Mouse (Mus musculus): Measurements from ENCODE around the gene Fcho1. TPM values are rescaled to one million over a fixed set of nuclear protein-coding genes. Genes with fewer than 3 reads are reported as not detected.
"Not testable (repeated sequence)": the region's sequence is repeated elsewhere in the genome, so short reads cannot be mapped to it uniquely, and the experiment has no call there.

The Fcho1 gene
- 21.9 and 45.1 TPM in 2 replicates for total RNA-seq (2012; rRNA removed)

GRCm38 (mm10) chr8:71725122-71725924, at the start of gene Fcho1:
TSS of gene Fcho1 (minus strand) at chr8:71725716.
- no peaks in the 10 kb centered on the region for H3K36me3 ChIP-seq (ENCODE audit: control insufficient read depth, insufficient read depth, low read length, poor library complexity, severe bottlenecking)
- H3K27ac ChIP-seq (ENCODE audit: insufficient read depth, low read depth, low read length, poor library complexity, severe bottlenecking) = no peak within 1 kb of the TSS
- H3K4me1 ChIP-seq (ENCODE audit: control insufficient read depth in 2 of 2, insufficient read depth in 2 of 2, low read length in 2 of 2, poor library complexity in 1 of 2) = peaks cover 6 to 20% of the 10 kb centered on the region in 2 experiments

DNA sequence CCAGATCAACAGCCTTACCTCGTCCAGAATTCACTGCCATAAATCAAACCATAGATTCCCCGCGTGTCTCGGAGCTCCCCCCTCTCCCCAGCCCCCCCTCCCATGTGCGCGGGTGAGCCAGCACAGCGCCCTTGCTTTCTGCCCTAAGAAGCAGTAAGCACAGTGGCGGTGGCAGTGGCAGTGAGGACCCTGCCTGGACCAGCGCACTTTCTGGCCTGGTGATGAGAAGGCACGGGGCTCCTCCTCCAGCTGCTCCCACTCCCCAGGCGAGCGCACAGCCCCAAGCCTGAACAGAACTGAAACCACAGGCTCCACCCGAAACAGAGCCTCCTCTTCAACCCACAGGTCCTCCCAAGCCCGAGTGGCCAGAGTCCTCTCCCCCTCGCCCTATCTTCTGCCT, 45.8 kb upstream of the Fcho1 start:
- Histone ChIP-seq H3K9ac (ENCODE audit: insufficient read depth, low read depth, low read length, poor library complexity, severe bottlenecking) (no peak overlapping the region), H3K27ac (ENCODE audit: insufficient read depth, low read depth, low read length, poor library complexity, severe bottlenecking) (no peak overlapping the region), H3K4me1 (ENCODE audit: control insufficient read depth in 2 of 2, insufficient read depth in 2 of 2, low read length in 2 of 2, poor library complexity in 1 of 2) (no peaks in the 10 kb centered on the region), H3K4me3 (ENCODE audit: insufficient read depth in 1 of 2, low read depth in 1 of 2, low read length in 2 of 2, poor library complexity in 1 of 2, severe bottlenecking in 1 of 2) (no peak overlapping the region), H3K9me3 (ENCODE audit: control insufficient read depth, insufficient read depth, low read depth, low read length) (peaks cover 2% of the 10 kb centered on the region; the same call in 1 of the 2 replicates), H3K36me3 (ENCODE audit: control insufficient read depth, insufficient read depth, low read length, poor library complexity, severe bottlenecking) (no peaks in the 10 kb centered on the region)
- no peak for DNase-seq (ENCODE audit: low read depth, low spot score)
- TF ChIP-seq MAFK (IDR thresholded peaks at IDR 0.05; ENCODE audit: insufficient read depth, low read depth, low read length) (no peak), ZNF384 (IDR thresholded peaks at IDR 0.05; ENCODE audit: low read depth, low read length) (no peak), ZC3H11A (IDR thresholded peaks at IDR 0.05; ENCODE audit: borderline replicate concordance, low read depth, low read length) (no peak), HCFC1 (IDR thresholded peaks at IDR 0.05; ENCODE audit: borderline replicate concordance, insufficient read depth, low read length) (no peak), CHD2 (IDR thresholded peaks at IDR 0.05; ENCODE audit: low read depth, low read length) (no peak)
- in situ Hi-C loops (cut with MboI; ENCODE audit: low sequenced_read_pairs in 2 of 2, unreplicated experiment in 2 of 2) = loop anchor here in 1 of 2 experiments (25.0 kb wide), 1 partner anchor 91 kb away; no protein-coding TSS in a partner anchor

More at GRCm38 (mm10) chr8:71725122-71725924, at the start of gene Fcho1:
- DNase-seq (ENCODE audit: low read depth, low spot score) = peak; percentile 81
- H3K9ac ChIP-seq (ENCODE audit: insufficient read depth, low read depth, low read length, poor library complexity, severe bottlenecking) = peak within 1 kb of the TSS; percentile 84
- in situ Hi-C loops (cut with MboI; ENCODE audit: low sequenced_read_pairs in 2 of 2, unreplicated experiment in 2 of 2) = no loop called here
- TF ChIP-seq HCFC1 (IDR thresholded peaks at IDR 0.05; ENCODE audit: borderline replicate concordance, insufficient read depth, low read length) (peak; percentile 17; the same call in 1 of the 2 replicates), CHD2 (IDR thresholded peaks at IDR 0.05; ENCODE audit: low read depth, low read length) (no peak; the same call in 1 of the 2 replicates)
- H3K4me3 ChIP-seq (ENCODE audit: insufficient read depth in 1 of 2, low read depth in 1 of 2, low read length in 2 of 2, poor library complexity in 1 of 2, severe bottlenecking in 1 of 2) = peak within 1 kb of the TSS; percentile 76 to 98
- H3K9me3 ChIP-seq (ENCODE audit: control insufficient read depth, insufficient read depth, low read depth, low read length) = no peaks in the 10 kb centered on the region

DNA sequence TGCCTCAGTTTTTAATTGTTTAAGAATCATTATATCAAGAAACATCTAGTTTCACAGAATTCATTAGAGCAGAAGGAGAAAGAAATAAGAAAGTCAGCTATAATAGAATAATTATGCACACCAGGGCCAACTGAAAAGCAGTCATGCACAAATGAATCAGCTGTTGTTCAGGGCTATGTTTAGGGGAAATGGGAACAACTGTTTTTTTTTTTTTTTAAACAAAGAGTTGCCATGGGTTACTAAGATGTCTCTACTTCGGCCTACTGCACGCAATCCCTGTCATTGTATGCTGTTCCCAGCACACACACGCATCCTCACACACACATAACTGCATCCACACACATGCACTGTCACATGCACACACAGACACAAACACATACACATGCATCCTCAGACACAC, 33.3 kb upstream of the Fcho1 start:
- in situ Hi-C loops (cut with MboI; ENCODE audit: low sequenced_read_pairs in 2 of 2, unreplicated experiment in 2 of 2) = loop anchor here in 1 of 2 experiments (25.0 kb wide), 1 partner anchor 103 kb away; no protein-coding TSS in a partner anchor
- H3K4me3 ChIP-seq (ENCODE audit: insufficient read depth in 1 of 2, low read depth in 1 of 2, low read length in 2 of 2, poor library complexity in 1 of 2, severe bottlenecking in 1 of 2) = no peak overlapping the region
- H3K9ac ChIP-seq (ENCODE audit: insufficient read depth, low read depth, low read length, poor library complexity, severe bottlenecking) = no peak overlapping the region
- no peaks in the 10 kb centered on the region for H3K9me3 ChIP-seq (ENCODE audit: control insufficient read depth, insufficient read depth, low read depth, low read length)
- DNase-seq (ENCODE audit: low read depth, low spot score) = no peak
- H3K36me3 ChIP-seq (ENCODE audit: control insufficient read depth, insufficient read depth, low read length, poor library complexity, severe bottlenecking) = no peaks in the 10 kb centered on the region
- H3K27ac ChIP-seq (ENCODE audit: insufficient read depth, low read depth, low read length, poor library complexity, severe bottlenecking) = no peak overlapping the region
- TF ChIP-seq ZNF384 (IDR thresholded peaks at IDR 0.05; ENCODE audit: low read depth, low read length) (no peak), MAFK (IDR thresholded peaks at IDR 0.05; ENCODE audit: insufficient read depth, low read depth, low read length) (no peak), CHD2 (IDR thresholded peaks at IDR 0.05; ENCODE audit: low read depth, low read length) (no peak), HCFC1 (IDR thresholded peaks at IDR 0.05; ENCODE audit: borderline replicate concordance, insufficient read depth, low read length) (no peak), ZC3H11A (IDR thresholded peaks at IDR 0.05; ENCODE audit: borderline replicate concordance, low read depth, low read length) (no peak)
- no peaks in the 10 kb centered on the region for H3K4me1 ChIP-seq (ENCODE audit: control insufficient read depth in 2 of 2, insufficient read depth in 2 of 2, low read length in 2 of 2, poor library complexity in 1 of 2)

DNA sequence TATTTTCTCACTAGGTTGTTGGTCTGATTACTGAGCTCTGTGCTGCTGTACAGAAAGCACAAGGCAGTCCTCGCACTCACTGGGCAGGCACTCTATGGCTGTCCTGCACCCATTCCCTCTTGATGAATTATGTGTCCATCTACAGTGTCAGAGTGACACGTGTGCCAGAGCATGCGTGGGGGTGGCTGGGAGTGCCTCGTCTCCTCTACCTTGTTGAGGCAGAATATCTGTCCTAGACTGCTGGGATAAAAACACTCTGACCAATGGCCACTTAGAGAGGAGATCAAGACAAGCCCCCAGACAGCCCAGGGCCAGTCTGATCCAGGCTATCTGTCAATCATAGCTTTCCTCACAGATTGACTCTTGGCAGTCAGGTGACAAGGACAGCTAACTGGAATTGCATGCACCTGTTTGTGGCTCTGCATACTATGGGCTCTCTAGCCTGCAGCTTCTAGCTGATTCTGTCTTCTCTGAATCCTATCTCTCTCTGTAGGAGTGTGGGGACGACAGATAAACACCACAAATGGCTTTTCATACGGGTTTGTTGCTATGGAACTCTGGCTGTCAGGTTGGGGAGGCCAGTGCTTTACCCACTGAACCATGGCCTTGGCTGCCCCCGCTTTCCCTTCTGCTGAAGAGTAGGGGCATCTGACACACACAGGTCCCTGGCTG, 27.5 kb upstream of the Fcho1 start:
- H3K4me1 ChIP-seq (ENCODE audit: control insufficient read depth in 2 of 2, insufficient read depth in 2 of 2, low read length in 2 of 2, poor library complexity in 1 of 2); DNase-seq (ENCODE audit: low read depth, low spot score); H3K9ac ChIP-seq (ENCODE audit: insufficient read depth, low read depth, low read length, poor library complexity, severe bottlenecking); H3K36me3 ChIP-seq (ENCODE audit: control insufficient read depth, insufficient read depth, low read length, poor library complexity, severe bottlenecking); H3K4me3 ChIP-seq (ENCODE audit: insufficient read depth in 1 of 2, low read depth in 1 of 2, low read length in 2 of 2, poor library complexity in 1 of 2, severe bottlenecking in 1 of 2); H3K9me3 ChIP-seq (ENCODE audit: control insufficient read depth, insufficient read depth, low read depth, low read length); H3K27ac ChIP-seq (ENCODE audit: insufficient read depth, low read depth, low read length, poor library complexity, severe bottlenecking): not testable (repeated sequence)
- in situ Hi-C loops (cut with MboI; ENCODE audit: low sequenced_read_pairs in 2 of 2, unreplicated experiment in 2 of 2) = loop anchor here in 1 of 2 experiments (25.0 kb wide), 1 partner anchor 109 kb away; no protein-coding TSS in a partner anchor

DNA sequence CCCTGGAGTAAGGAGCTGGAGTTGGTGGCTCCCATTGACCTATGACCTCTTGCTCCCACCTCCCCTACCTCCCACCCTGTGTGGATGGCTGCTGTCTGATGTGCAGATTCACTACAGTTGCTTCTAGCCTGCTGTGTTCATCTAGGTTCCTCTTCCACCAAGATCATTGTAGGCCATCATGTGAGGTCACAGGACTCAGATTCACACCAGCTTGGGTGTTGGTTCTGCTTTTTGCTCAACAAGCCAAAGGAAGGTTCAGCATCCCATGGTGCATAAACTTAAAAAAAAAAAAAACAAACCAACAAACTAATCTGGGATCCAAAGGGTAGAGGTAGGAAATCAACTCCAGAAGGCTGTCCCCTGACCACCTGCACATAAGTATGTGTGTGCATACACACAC, 26.7 kb upstream of the Fcho1 start:
- not testable (repeated sequence) for DNase-seq (ENCODE audit: low read depth, low spot score); H3K27ac ChIP-seq (ENCODE audit: insufficient read depth, low read depth, low read length, poor library complexity, severe bottlenecking); H3K4me1 ChIP-seq (ENCODE audit: control insufficient read depth in 2 of 2, insufficient read depth in 2 of 2, low read length in 2 of 2, poor library complexity in 1 of 2); H3K9me3 ChIP-seq (ENCODE audit: control insufficient read depth, insufficient read depth, low read depth, low read length); H3K9ac ChIP-seq (ENCODE audit: insufficient read depth, low read depth, low read length, poor library complexity, severe bottlenecking); H3K4me3 ChIP-seq (ENCODE audit: insufficient read depth in 1 of 2, low read depth in 1 of 2, low read length in 2 of 2, poor library complexity in 1 of 2, severe bottlenecking in 1 of 2); H3K36me3 ChIP-seq (ENCODE audit: control insufficient read depth, insufficient read depth, low read length, poor library complexity, severe bottlenecking)
- in situ Hi-C loops (cut with MboI; ENCODE audit: low sequenced_read_pairs in 2 of 2, unreplicated experiment in 2 of 2) = loop anchor here in 1 of 2 experiments (25.0 kb wide), 1 partner anchor 110 kb away; no protein-coding TSS in a partner anchor

GRCm38 (mm10) chr8:71751337-71751886, 25.9 kb upstream of the Fcho1 start:
- not testable (repeated sequence) for H3K4me1 ChIP-seq (ENCODE audit: control insufficient read depth in 2 of 2, insufficient read depth in 2 of 2, low read length in 2 of 2, poor library complexity in 1 of 2); H3K9me3 ChIP-seq (ENCODE audit: control insufficient read depth, insufficient read depth, low read depth, low read length); H3K9ac ChIP-seq (ENCODE audit: insufficient read depth, low read depth, low read length, poor library complexity, severe bottlenecking); H3K4me3 ChIP-seq (ENCODE audit: insufficient read depth in 1 of 2, low read depth in 1 of 2, low read length in 2 of 2, poor library complexity in 1 of 2, severe bottlenecking in 1 of 2); H3K36me3 ChIP-seq (ENCODE audit: control insufficient read depth, insufficient read depth, low read length, poor library complexity, severe bottlenecking); H3K27ac ChIP-seq (ENCODE audit: insufficient read depth, low read depth, low read length, poor library complexity, severe bottlenecking); DNase-seq (ENCODE audit: low read depth, low spot score)
- in situ Hi-C loops (cut with MboI; ENCODE audit: low sequenced_read_pairs in 2 of 2, unreplicated experiment in 2 of 2) = loop anchor here in 1 of 2 experiments (25.0 kb wide), 1 partner anchor 111 kb away; no protein-coding TSS in a partner anchor

Measured in ES-E14 (cell line).